ENCODE assay signal across 20 mouse cellular contexts in the genomic region with DNA sequence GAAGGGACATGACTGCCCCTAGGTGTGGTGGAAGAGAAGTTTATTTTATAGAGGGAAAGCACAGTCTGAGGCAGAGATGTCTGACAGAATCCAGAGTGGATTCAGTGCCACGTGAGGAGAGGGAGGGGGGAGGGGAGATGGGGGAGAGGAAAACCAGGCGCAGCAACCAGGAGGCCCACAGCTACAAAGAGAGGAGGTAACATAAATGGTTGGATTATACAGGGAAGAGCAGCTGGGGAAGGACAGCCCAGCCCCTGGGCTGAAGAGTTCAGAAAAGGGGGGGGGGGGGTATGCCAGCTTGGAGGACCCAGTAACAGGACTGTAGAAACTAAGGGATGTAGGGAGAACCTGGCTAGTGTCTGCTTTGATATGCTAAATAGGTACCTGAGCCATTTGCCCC. TPM values are rescaled to one million over a fixed set of nuclear protein-coding genes. Genes with fewer than 3 reads are reported as not detected.
A peak's percentile ranks its signal among the peaks of the same experiment; 100 is the strongest.
DNase-seq lines count a peak whose midpoint lies in the region; ATAC-seq lines count a peak whose summit lies in the region.
"Had no signal": no experiment of that assay in that cellular context is flagged by ENCODE, and none has a peak within 500 bp of the region (broad histone marks: within the 10 kb centered on the region; RNA-seq: fewer than 3 reads in every experiment).

No protein-coding gene starts in this region.

- ATAC-seq in heart, embryonic 12.5 days (ENCODE audit: insufficient number of reproducible peaks, low FRiP score) = peak; percentile 33; the same call in 1 of the 2 replicates
- peak; percentile 37; the same call in 1 of the 2 replicates for ATAC-seq in midbrain, embryonic 13.5 days
- ATAC-seq in inflammation-experienced regulatory T-cells, adult 6 months = no peak

- H3K9me3 ChIP-seq in heart, embryonic 12.5 days (replicated peaks) = no peaks in the 10 kb centered on the region
- no peaks in the 10 kb centered on the region for H3K9me3 ChIP-seq in midbrain, embryonic 13.5 days
- H3K9me3 ChIP-seq: hindbrain, embryonic 15.5 days had no signal

- 2% methylated on average over 2 of the region's 2 CpGs for WGBS in heart, embryonic 12.5 days
- 13% methylated on average over 2 of the region's 2 CpGs for WGBS in midbrain, embryonic 13.5 days

- H3K4me2 ChIP-seq in heart, embryonic 12.5 days = no peak overlapping the region
- no peak overlapping the region for H3K4me2 ChIP-seq in midbrain, embryonic 13.5 days (replicated peaks)
- H3K4me2 ChIP-seq: hindbrain, embryonic 15.5 days; liver, embryonic 11.5 days; lung, embryonic 14.5 days had no signal

- H3K9ac ChIP-seq in heart, embryonic 12.5 days = no peak overlapping the region
- H3K9ac ChIP-seq in midbrain, embryonic 13.5 days (replicated peaks) = no peak overlapping the region
- H3K9ac ChIP-seq: hindbrain, embryonic 15.5 days; lung, embryonic 14.5 days had no signal

- peaks cover 52% of the 10 kb centered on the region for H3K36me3 ChIP-seq in heart, embryonic 12.5 days
- no peaks in the 10 kb centered on the region for H3K36me3 ChIP-seq in midbrain, embryonic 13.5 days
- H3K36me3 ChIP-seq: hindbrain, embryonic 15.5 days had no signal

- peaks cover 7% of the 10 kb centered on the region for H3K4me1 ChIP-seq in heart, embryonic 12.5 days (replicated peaks)
- H3K4me1 ChIP-seq in midbrain, embryonic 13.5 days (replicated peaks) = peaks cover 7% of the 10 kb centered on the region

- no peak overlapping the region for H3K27ac ChIP-seq in heart, embryonic 12.5 days (ENCODE audit: poor library complexity, severe bottlenecking)
- no peak overlapping the region for H3K27ac ChIP-seq in midbrain, embryonic 13.5 days
- H3K27ac ChIP-seq: heart, adult 2 months; macrophage had no signal

- H3K4me3 ChIP-seq in heart, embryonic 12.5 days = no peak overlapping the region
- H3K4me3 ChIP-seq in midbrain, embryonic 13.5 days (replicated peaks) = no peak overlapping the region
- H3K4me3 ChIP-seq: erythroblast, embryonic 14.5 days; heart, adult 2 months; hindbrain, embryonic 15.5 days had no signal

- H3K27me3 ChIP-seq in heart, embryonic 12.5 days (replicated peaks) = no peaks in the 10 kb centered on the region
- H3K27me3 ChIP-seq in midbrain, embryonic 13.5 days = no peaks in the 10 kb centered on the region
- H3K27me3 ChIP-seq: hindbrain, embryonic 15.5 days had no signal

- no peak for DNase-seq in heart, adult 18-20 months
- DNase-seq in retina, postnatal 1 day = peak; percentile 24
- DNase-seq in retina, embryonic 14.5 days (ENCODE audit: low spot score) = no peak
- no peak for DNase-seq in right cerebral cortex, postnatal 25 days
- no peak for DNase-seq in cerebellum, postnatal 36 days
- DNase-seq: adrenal gland, postnatal 36 days; B cell, adult 2 months; cerebellum, adult 8-10 months; heart, adult 2 months; kidney, adult 8-10 months; kidney, postnatal 4 days; right cerebral cortex, adult 18-20 months had no signal

RNA-seq across cellular contexts. Expression of gene Nid1, which starts 42.6 kb away (rescaled TPM):
- 91.7 and 102 TPM in 2 replicates for polyA plus RNA-seq in heart, embryonic 12.5 days (2016; fragmentation: Nextera tagmentation; extraction: Ambion mirVana)
- 10 to 100 TPM; 44.3 to 51.5 TPM for total RNA-seq in heart, adult 18-20 months (2021)
- 27.9 and 29.9 TPM in 2 replicates for polyA plus RNA-seq in midbrain, embryonic 13.5 days (2015; fragmentation: Nextera tagmentation; extraction: Ambion mirVana)
- under 1 TPM in 1 of 3 experiments, not detected in 2; 0.13 TPM for polyA plus RNA-seq in inflammation-experienced regulatory T-cells, adult 6 months (2017; shearing (Covaris generic))
- polyA plus RNA-seq: erythroblast, embryonic 14.5 days had no signal

Comparison
In these comparisons a context has a peak if more than half of its experiments do, and no peak if none do; other contexts are left out.
1. RNA of gene Nid1, which starts 42.6 kb away (polyA plus RNA-seq): 91.7 to 102 TPM in heart, embryonic 12.5 days and 27.9 to 29.9 TPM in midbrain, embryonic 13.5 days; 0.13 TPM in inflammation-experienced regulatory T-cells, adult 6 months; every median in the first group is over 10 times any median in the second.